Mouse (Mus musculus) liver, postnatal 0 days (tissue): ENCODE results near the gene Pnkp.

Source experiments
- CTCF ChIP-seq: sonication (generic); IDR thresholded peaks from 2 replicates; pipeline ENCODE4 v1.5.1; 2016; ENCODE audit warnings: antibody characterized with exemption, low read depth
- EP300 ChIP-seq: IDR thresholded peaks from 2 replicates; pipeline ENCODE4 v1.6.1; 2016; ENCODE audit warnings: antibody characterized with exemption, low read depth, mild to moderate bottlenecking

GRCm38 (mm10) chr7:44820525-44820924 is 36.4 kb upstream of the Pnkp start:
- no peak for TF ChIP-seq CTCF
- TF ChIP-seq EP300 = no peak
